Mouse (Mus musculus) liver, adult 2 months (tissue): ENCODE measurements around the gene Gm34302. TPM values are rescaled to one million over a fixed set of nuclear protein-coding genes. Genes with fewer than 3 reads are reported as not detected.
"Not testable (repeated sequence)": the region's sequence is repeated elsewhere in the genome, so short reads cannot be mapped to it uniquely, and the experiment has no call there.

Source experiments
- DNase-seq: peaks from one replicate; pipeline ENCODE4 v3.0.0-alpha.2; 2011; ENCODE audit warnings: low read depth, low spot score; ENCODE audit errors: extremely low read depth
- H3K27ac ChIP-seq: fragments of 200-500 bp; replicated peaks from 2 replicates; pipeline ENCODE4 v1.5.1; 2012; ENCODE audit warnings: low read depth, mild to moderate bottlenecking, control low read depth, inconsistent platforms, low read length; ENCODE audit not compliant: insufficient read depth
- H3K27me3 ChIP-seq: fragments of 200-500 bp; 2 replicates; pipeline ENCODE4 v1.6.1; 2012; ENCODE audit warnings: mild to moderate bottlenecking, moderate library complexity, low read length, inconsistent platforms; ENCODE audit not compliant: control insufficient read depth, insufficient read depth
- H3K36me3 ChIP-seq: fragments of 200-500 bp; 2 replicates; pipeline ENCODE4 v1.6.1; 2012; ENCODE audit warnings: low read length, inconsistent platforms; ENCODE audit not compliant: control insufficient read depth, insufficient read depth
- H3K4me1 ChIP-seq: fragments of 200-500 bp; 2 replicates; pipeline ENCODE4 v1.6.1; 2011; ENCODE audit warnings: low read length; ENCODE audit not compliant: control insufficient read depth, insufficient read depth
- H3K4me3 ChIP-seq: fragments of 200-500 bp; 2 replicates; pipeline ENCODE4 v1.5.1; 2011; ENCODE audit warnings: low read depth, mild to moderate bottlenecking, control low read depth, low read length, moderate library complexity; ENCODE audit not compliant: insufficient read depth
- H3K79me2 ChIP-seq: fragments of 200-500 bp; 2 replicates; pipeline ENCODE4 v1.6.1; 2012; ENCODE audit warnings: inconsistent platforms, mild to moderate bottlenecking, low read length, moderate library complexity; ENCODE audit not compliant: control insufficient read depth, insufficient read depth
- H3K9ac ChIP-seq: fragments of 200-500 bp; 2 replicates; pipeline ENCODE4 v1.6.1; 2012; ENCODE audit warnings: low read depth, mild to moderate bottlenecking, control low read depth, inconsistent platforms, low read length
- CTCF ChIP-seq: fragments of 200-500 bp; IDR thresholded peaks from 2 replicates; pipeline ENCODE4 v1.5.1; 2011; ENCODE audit warnings: low read depth, low read length, control low read depth
- POLR2A ChIP-seq: fragments of 200-500 bp; IDR thresholded peaks from 2 replicates; pipeline ENCODE4 v1.6.1; 2011; ENCODE audit warnings: low read length, control low read depth; ENCODE audit not compliant: insufficient read depth; ENCODE audit errors: extremely low read depth
- WGBS: fragments of 180-500 bp; shearing (Covaris S2); methylation state at CpG from one replicate; pipeline ENCODE4 v1.1.7; 2018; 5-methylcytosine and 5-hydroxymethylcytosine counted together
- polyA plus RNA-seq: library from polyadenylated mRNA; depleted of rRNA; stranded (reverse); fragments of >200 nt; gene quantifications from 2 replicates; pipeline ENCODE4 v1.2.3, GENCODE M21; 2012; rRNA removed
- total RNA-seq: library from RNA; depleted of rRNA; stranded (reverse); fragments of >200 nt; gene quantifications from 2 replicates; pipeline ENCODE4 v1.2.3, GENCODE M21; 2014; rRNA removed

Gene Gm34302
- total RNA-seq = not detected in 2 replicates
- polyA plus RNA-seq = not detected in 2 replicates

GRCm38 (mm10) chr3:63483726-63484125, at the start of gene Gm34302:
TSS of gene Gm34302 (minus strand) at chr3:63483879.
- H3K27ac ChIP-seq = no peak within 1 kb of the TSS
- no peaks in the 10 kb centered on the region for H3K79me2 ChIP-seq
- no peak for DNase-seq
- 40% methylated on average over 1 of the region's 1 CpGs for WGBS
- H3K27me3 ChIP-seq = no peaks in the 10 kb centered on the region
- no peak within 1 kb of the TSS for H3K4me3 ChIP-seq
- H3K9ac ChIP-seq = no peak within 1 kb of the TSS
- no peaks in the 10 kb centered on the region for H3K36me3 ChIP-seq
- no peaks in the 10 kb centered on the region for H3K4me1 ChIP-seq
- no peak for TF ChIP-seq CTCF
- no peak for TF ChIP-seq POLR2A

GRCm38 (mm10) chr3:63531847-63532246, 48.2 kb upstream of the Gm34302 start:
- no peak for TF ChIP-seq POLR2A
- no peak for TF ChIP-seq CTCF
- Histone ChIP-seq H3K27ac (no peak overlapping the region), H3K27me3 (no peaks in the 10 kb centered on the region), H3K9ac (no peak overlapping the region), H3K79me2 (no peaks in the 10 kb centered on the region), H3K4me3 (no peak overlapping the region), H3K36me3 (no peaks in the 10 kb centered on the region), H3K4me1 (no peaks in the 10 kb centered on the region)
- no peak for DNase-seq
- WGBS = 27% methylated on average over 1 of the region's 1 CpGs

GRCm38 (mm10) chr3:63517681-63518080, 34.0 kb upstream of the Gm34302 start:
- no peak overlapping the region for H3K9ac ChIP-seq
- H3K36me3 ChIP-seq = no peaks in the 10 kb centered on the region
- no peaks in the 10 kb centered on the region for H3K79me2 ChIP-seq
- WGBS = 77% methylated on average over 1 of the region's 1 CpGs
- no peaks in the 10 kb centered on the region for H3K27me3 ChIP-seq
- DNase-seq = peak; percentile 63
- H3K27ac ChIP-seq = no peak overlapping the region
- no peak overlapping the region for H3K4me3 ChIP-seq
- no peaks in the 10 kb centered on the region for H3K4me1 ChIP-seq
- TF ChIP-seq CTCF (no peak), POLR2A (no peak)

GRCm38 (mm10) chr3:63516279-63516678, 32.6 kb upstream of the Gm34302 start:
- not testable (repeated sequence) for H3K9ac ChIP-seq, H3K4me1 ChIP-seq, H3K4me3 ChIP-seq, H3K79me2 ChIP-seq, H3K27ac ChIP-seq, H3K27me3 ChIP-seq, H3K36me3 ChIP-seq
- 89% methylated on average over 3 of the region's 3 CpGs for WGBS
- peak; percentile 6 for DNase-seq

- no peak for DNase-seq
- TF ChIP-seq CTCF = no peak
- TF ChIP-seq POLR2A = no peak
- 84% methylated on average over 6 of the region's 6 CpGs for WGBS
Observed at GRCm38 (mm10) chr3:63511316-63511715, 27.6 kb upstream of the Gm34302 start.

GRCm38 (mm10) chr3:63509484-63509883, 25.8 kb upstream of the Gm34302 start:
- Histone ChIP-seq H3K27me3 (no peaks in the 10 kb centered on the region), H3K4me3 (no peak overlapping the region), H3K27ac (no peak overlapping the region), H3K79me2 (no peaks in the 10 kb centered on the region), H3K4me1 (no peaks in the 10 kb centered on the region), H3K9ac (no peak overlapping the region), H3K36me3 (no peaks in the 10 kb centered on the region)
- TF ChIP-seq POLR2A = no peak
- no peak for TF ChIP-seq CTCF
- DNase-seq = no peak
- 82% methylated on average over 2 of the region's 2 CpGs for WGBS

More at GRCm38 (mm10) chr3:63511316-63511715, 27.6 kb upstream of the Gm34302 start:
- Histone ChIP-seq H3K27ac (no peak overlapping the region), H3K4me1 (no peaks in the 10 kb centered on the region), H3K27me3 (no peaks in the 10 kb centered on the region), H3K4me3 (no peak overlapping the region), H3K79me2 (no peaks in the 10 kb centered on the region), H3K36me3 (no peaks in the 10 kb centered on the region), H3K9ac (no peak overlapping the region)
